Mouse (Mus musculus): ENCODE measurements around the gene Bcl2l12. TPM values are rescaled to one million over a fixed set of nuclear protein-coding genes. Genes with fewer than 3 reads are reported as not detected.

Gene Bcl2l12
- 31.3 to 35.1 TPM (median 34.3 TPM) in 4 replicates for total RNA-seq (2023)

DNA sequence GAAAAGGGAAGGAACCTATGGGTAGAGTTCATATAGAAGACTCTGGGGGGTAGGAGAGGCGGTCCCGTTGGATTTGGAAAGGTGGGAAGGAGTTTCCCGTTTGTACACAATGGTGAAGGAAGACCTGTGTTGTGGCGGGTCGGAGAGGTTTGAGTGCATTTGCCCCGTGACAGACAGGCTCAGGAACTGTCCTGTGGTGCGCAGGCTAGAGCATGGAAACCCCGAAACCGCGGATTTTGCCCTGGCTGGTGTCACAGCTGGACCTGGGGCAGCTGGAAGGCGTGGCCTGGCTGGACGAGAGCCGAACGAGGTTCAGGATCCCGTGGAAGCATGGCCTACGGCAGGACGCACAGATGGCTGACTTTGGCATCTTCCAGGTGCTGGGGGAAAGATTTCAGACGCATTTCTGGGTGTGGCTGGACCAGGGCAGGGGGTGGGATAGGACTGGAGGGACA is at the start of gene Bcl2l12:
Gene Bcl2l12 (minus strand): TSS at position 212 of the 455 bp plus-strand sequence.

DNA sequence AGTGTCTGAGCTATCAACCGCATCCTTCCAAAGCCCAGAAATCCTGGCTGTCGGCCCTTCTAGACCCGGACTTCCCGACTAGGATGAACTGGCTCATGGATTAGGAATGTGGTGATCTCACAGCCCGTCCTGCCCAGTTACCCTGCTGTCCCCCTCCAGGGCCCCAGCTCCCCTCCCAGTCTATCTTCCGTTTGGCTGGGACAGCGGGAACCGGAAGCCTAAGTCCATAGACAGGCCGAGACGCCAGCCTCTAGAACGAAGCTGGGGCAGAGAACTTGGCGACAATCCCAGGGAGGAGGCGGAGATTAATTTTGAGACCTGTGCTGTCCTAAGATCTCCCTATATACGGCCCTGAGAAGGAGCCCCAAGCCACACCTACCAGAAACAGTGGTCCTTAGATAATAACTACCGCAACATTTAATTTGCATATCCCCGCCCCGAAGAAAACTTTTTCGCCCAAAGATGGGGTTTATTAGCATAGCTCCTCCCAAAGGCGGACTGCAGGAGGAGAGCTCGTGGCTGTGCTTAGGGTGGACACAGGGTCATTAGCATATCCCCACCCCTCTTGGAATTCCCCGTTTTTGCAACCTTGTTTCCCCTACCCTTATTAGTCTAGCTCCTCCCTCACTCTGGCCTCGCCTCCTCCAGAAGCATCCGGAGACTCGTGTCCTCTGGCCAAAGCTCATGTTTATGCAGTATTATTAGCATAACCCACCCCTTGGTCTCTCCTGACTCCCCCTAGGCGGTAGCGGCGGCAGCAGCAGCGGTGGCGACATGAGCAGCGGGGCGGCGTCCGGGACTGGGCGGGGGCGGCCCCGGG is 18.9 kb upstream of the Bcl2l12 start, which contains the start of gene Rras:
Gene Rras (plus strand): TSS at position 720 of the 820 bp plus-strand sequence.

DNA sequence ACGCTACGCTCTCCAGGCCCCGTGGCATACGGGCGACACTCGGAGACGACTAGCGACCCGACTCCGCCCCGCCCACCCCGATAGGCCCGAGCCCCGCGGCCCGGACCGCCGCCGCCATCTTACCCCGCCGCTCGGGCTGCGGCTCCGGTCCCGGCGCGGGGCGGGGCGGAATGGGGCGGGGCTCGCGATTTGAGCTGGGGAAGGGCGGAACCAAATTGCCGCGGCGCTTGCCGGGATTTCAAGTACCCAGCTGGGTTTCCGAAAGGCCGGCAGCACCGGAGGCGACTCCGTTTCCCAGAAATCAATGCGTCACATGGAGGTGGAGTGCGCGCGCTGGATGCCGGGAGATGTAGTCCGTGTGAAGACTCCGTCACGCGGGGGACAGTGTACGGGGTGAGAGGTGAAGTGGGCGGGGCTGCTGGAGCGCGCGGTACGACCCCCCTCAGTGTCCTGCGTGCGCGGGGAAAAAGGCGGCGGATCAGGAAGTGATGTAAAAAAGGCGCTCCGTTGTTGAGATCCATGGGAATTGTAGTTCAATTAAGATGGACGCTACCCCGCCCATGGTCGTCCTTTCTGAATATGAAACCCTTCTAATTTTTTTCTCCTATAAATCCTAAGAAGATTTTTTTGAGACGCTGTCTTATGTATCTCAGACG is 17.6 kb upstream of the Bcl2l12 start, which contains the start of gene Scaf1:
Gene Scaf1 (minus strand): TSS at position 407 of the 656 bp plus-strand sequence.

DNA sequence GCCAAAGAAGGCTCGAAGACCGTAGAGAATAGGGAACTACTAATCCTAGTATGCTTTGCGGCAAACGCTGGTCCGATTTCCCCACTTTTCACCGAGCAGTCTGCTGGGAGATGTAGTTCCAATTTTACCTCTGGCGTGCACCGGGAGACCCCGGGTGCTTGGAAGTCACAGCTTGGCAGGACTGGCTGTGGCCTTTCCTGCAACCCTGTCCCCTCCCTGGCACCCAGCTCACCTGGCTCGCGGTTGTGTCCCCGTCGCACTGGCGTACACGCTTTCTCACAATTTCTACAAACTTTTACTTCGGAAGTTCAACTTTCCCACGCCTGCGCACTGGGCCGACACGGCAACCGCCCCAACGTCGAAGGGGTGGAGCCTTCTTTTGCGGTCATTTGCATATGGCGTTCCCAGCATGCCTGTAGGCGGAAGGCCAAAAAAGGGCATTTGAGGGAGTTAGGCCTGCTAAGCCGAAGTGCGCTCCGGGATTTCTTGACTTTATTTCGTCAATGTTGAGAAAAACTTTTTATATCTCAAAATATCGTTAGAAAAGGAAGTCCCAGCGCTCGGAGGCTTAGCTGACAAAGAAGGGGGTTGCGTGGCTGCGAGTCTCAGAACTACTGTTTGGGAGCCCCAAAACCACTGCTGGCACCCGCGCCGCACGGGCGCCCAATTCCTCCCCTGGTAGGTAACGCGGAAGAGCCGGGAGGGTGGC is 1.1 kb downstream of the Bcl2l12 start, which contains the start of gene Irf3:
Gene Irf3 (plus strand): TSS at position 418 of the 709 bp plus-strand sequence.

DNA sequence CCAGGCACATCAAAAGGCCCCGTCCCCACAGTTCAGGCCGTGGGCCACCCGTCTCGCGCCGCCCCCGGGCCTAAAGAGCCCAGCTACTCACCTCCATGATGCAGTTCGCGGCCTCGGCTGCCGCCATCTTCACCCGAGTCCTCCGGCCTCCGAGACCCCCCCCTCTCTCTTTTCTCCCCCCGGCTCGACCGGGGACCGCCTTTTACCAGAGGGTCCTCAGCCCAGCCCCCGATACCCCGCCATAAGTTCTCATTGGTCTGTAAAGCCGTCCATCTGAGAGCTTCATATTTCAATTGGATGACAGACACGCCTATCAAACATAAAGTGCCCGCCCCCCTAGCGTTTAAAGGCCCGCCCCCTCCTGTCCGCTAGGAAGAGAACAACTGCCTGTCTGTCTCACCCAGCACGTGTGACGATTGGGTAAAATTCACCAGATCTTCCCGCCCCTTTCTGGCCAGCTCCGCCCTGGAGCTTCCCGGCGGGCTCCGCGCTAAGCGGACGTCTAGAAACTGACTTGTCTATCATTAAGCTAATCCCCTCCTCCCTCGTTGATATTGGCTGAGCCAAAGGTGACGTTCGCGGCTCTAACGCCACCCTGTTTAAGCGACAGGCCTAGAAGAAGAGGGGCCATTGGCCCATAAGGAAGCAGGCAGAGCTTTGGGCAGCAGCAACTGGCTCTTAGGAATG is 12.2 kb downstream of the Bcl2l12 start, which contains the start of gene Prmt1:
Gene Prmt1 (minus strand): TSS at position 377 of the 687 bp plus-strand sequence.

DNA sequence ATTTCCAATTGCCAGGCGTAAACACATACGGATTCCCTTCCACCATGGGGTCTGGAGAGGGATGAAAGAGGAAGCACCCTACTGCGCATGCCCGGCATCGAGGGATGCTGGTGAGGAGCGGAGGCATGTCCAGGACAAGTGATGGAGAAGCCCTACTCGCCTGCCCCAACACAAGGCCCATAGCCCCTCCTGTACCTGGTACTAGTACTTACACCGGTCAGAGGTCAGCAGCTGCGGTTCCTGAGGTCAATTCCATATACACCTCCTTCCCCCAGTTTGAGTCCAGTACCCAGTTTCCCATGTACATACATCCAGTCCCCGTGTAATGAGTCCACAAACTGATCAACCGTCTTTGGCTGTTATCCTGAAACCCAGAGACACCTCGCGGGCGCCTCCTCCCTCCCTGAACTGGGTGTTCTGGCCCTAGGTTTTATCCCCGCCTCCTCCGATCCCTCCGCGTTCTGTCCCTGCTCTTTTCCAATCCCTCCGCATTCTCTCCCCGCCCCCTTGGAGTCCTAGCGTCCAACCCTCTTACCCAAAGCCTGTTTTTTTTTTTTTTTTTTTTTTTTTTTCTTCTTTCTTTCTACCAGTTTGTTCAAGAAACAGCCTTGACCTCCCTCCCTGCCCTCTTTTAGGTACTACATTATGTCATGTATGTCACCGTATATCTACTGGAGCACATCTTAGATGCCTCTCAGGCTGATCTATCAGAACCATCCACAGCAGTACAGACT is 24.0 kb downstream of the Bcl2l12 start, which contains the start of gene Cpt1c:
Gene Cpt1c (minus strand): TSS at position 469 of the 734 bp plus-strand sequence.

DNA sequence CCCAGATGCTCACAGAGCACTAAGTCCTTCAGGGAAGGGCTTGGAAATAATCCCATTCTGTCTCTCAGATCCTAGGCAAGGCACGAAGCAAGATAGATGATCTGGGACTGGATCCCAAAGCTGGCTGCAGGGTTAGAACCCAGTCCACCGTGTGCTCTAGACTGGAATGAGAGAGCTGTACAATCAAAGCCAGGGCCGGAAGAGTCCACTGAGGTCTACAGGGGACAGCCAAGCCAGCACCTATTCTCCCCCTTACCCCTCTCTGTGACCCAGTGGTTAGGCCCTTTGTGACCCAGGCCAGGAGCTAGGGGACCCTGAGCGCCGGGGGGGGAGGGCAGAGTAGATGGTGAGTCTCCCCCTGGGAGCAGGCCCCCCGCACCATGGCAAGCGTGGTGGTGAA is 55.6 kb downstream of the Bcl2l12 start, which contains the start of gene Tsks:
Gene Tsks (plus strand): TSS at position 301 of the 400 bp plus-strand sequence.

Other genes starting within 250 kb of the Bcl2l12 start
- 2.4 to 3.5 TPM (median 2.5 TPM) in 4 replicates for gene Zfp473, start 247.7 kb downstream of the Bcl2l12 start, total RNA-seq (2023)
- 38.1 to 43.6 TPM (median 42.2 TPM) in 4 replicates for gene Nup62, start 182.6 kb downstream of the Bcl2l12 start, total RNA-seq (2023)
- gene Il4i1, start 182.3 kb downstream of the Bcl2l12 start, total RNA-seq (2023): 107 to 141 TPM (median 132 TPM) in 4 replicates
- 4.4 to 5.2 TPM (median 4.4 TPM) in 4 replicates for gene Atf5, start 182.1 kb downstream of the Bcl2l12 start, total RNA-seq (2023)
- gene Akt1s1, start 149.7 kb downstream of the Bcl2l12 start, total RNA-seq (2023): 29.9 to 41.1 TPM (median 31.8 TPM) in 4 replicates
- 115 to 148 TPM (median 127 TPM) in 4 replicates for gene Tbc1d17, start 149.6 kb downstream of the Bcl2l12 start, total RNA-seq (2023)
- 67.9 to 83.2 TPM (median 71.0 TPM) in 4 replicates for gene Pnkp, start 141.6 kb downstream of the Bcl2l12 start, total RNA-seq (2023)
- 15.9 to 30.2 TPM (median 18.0 TPM) in 4 replicates for gene Ptov1, start 128.9 kb downstream of the Bcl2l12 start, total RNA-seq (2023)
- 55.3 to 70.3 TPM (median 69.2 TPM) in 4 replicates for gene Med25, start 106.0 kb downstream of the Bcl2l12 start, total RNA-seq (2023)
- 23.2 to 35.7 TPM (median 31.8 TPM) in 4 replicates for gene Fuz, start 102.6 kb downstream of the Bcl2l12 start, total RNA-seq (2023)
- 80.9 to 89.4 TPM (median 83.8 TPM) in 4 replicates for gene Ap2a1, start 69.2 kb downstream of the Bcl2l12 start, total RNA-seq (2023)
- not detected in 4 replicates for gene Tsks, start 55.5 kb downstream of the Bcl2l12 start, total RNA-seq (2023)
- gene Cpt1c, start 23.9 kb downstream of the Bcl2l12 start, total RNA-seq (2023): 0.60 TPM in 1 of 4 replicates, not detected in the others
- gene Prmt1, start 12.1 kb downstream of the Bcl2l12 start, total RNA-seq (2023): 144 to 150 TPM (median 149 TPM) in 4 replicates
- 149 to 182 TPM (median 160 TPM) in 4 replicates for gene Irf3, start 1.1 kb downstream of the Bcl2l12 start, total RNA-seq (2023)
- gene Scaf1, start 17.7 kb upstream of the Bcl2l12 start, total RNA-seq (2023): 92.2 to 102 TPM (median 101 TPM) in 4 replicates
- gene Rras, start 19.2 kb upstream of the Bcl2l12 start, total RNA-seq (2023): 13.1 to 16.8 TPM (median 14.4 TPM) in 4 replicates
- gene Prr12, start 54.2 kb upstream of the Bcl2l12 start, total RNA-seq (2023): 69.9 to 75.6 TPM (median 73.7 TPM) in 4 replicates
- 51.4 to 59.1 TPM (median 57.5 TPM) in 4 replicates for gene Nosip, start 63.7 kb upstream of the Bcl2l12 start, total RNA-seq (2023)
- gene Prrg2, start 64.0 kb upstream of the Bcl2l12 start, total RNA-seq (2023): 2.5 to 3.6 TPM (median 3.0 TPM) in 4 replicates
- gene Rcn3, start 93.5 kb upstream of the Bcl2l12 start, total RNA-seq (2023): 2.1 to 5.0 TPM (median 2.8 TPM) in 4 replicates
- 27.9 to 34.9 TPM (median 30.5 TPM) in 4 replicates for gene Fcgrt, start 105.1 kb upstream of the Bcl2l12 start, total RNA-seq (2023)
- gene Rps11, start 125.7 kb upstream of the Bcl2l12 start, total RNA-seq (2023): 2,382 to 2,495 TPM (median 2,446 TPM) in 4 replicates
- gene Rpl13a, start 130.0 kb upstream of the Bcl2l12 start, total RNA-seq (2023): 4,153 to 4,573 TPM (median 4,453 TPM) in 4 replicates
- gene Gm45713, start 137.5 kb upstream of the Bcl2l12 start, total RNA-seq (2023): not detected in 4 replicates
- gene Flt3l, start 137.7 kb upstream of the Bcl2l12 start, total RNA-seq (2023): 65.5 to 79.4 TPM (median 71.3 TPM) in 4 replicates
- 40.9 to 53.7 TPM (median 42.8 TPM) in 4 replicates for gene Pih1d1, start 155.6 kb upstream of the Bcl2l12 start, total RNA-seq (2023)
- 104 to 117 TPM (median 113 TPM) in 4 replicates for gene Aldh16a1, start 155.9 kb upstream of the Bcl2l12 start, total RNA-seq (2023)
- not detected in 4 replicates for gene Slc17a7, start 165.2 kb upstream of the Bcl2l12 start, total RNA-seq (2023)
- not detected in 4 replicates for gene Gfy, start 180.9 kb upstream of the Bcl2l12 start, total RNA-seq (2023)
- not detected in 4 replicates for gene Pth2, start 182.3 kb upstream of the Bcl2l12 start, total RNA-seq (2023)
- gene Ccdc155, start 206.2 kb upstream of the Bcl2l12 start, total RNA-seq (2023): 0.33 to 1.3 TPM (median 0.63 TPM) in 4 replicates
- gene Dkkl1, start 213.4 kb upstream of the Bcl2l12 start, total RNA-seq (2023): 0.86 to 2.6 TPM (median 1.2 TPM) in 3 of 4 replicates, not detected in the other
- gene Tead2, start 217.0 kb upstream of the Bcl2l12 start, total RNA-seq (2023): not detected in 4 replicates
- gene Cd37, start 240.4 kb upstream of the Bcl2l12 start, total RNA-seq (2023): 1,712 to 1,809 TPM (median 1,728 TPM) in 4 replicates
- not detected in 4 replicates for gene Slc6a16, start 242.4 kb upstream of the Bcl2l12 start, total RNA-seq (2023)

Measured in B cell, adult 62 days (primary cell).